Mouse (Mus musculus) embryonic facial prominence, embryonic 14.5 days (tissue): ENCODE data around the gene Slc2a4. TPM values are rescaled to one million over a fixed set of nuclear protein-coding genes. Genes with fewer than 3 reads are reported as not detected.
"Not testable (repeated sequence)": the region's sequence is repeated elsewhere in the genome, so short reads cannot be mapped to it uniquely, and the experiment has no call there.

Experiments
- ATAC-seq: fragments of 200-750 bp; cut with Nextera tagmentation; 2 replicates; pipeline ENCODE4 v1.8.0; 2017; ENCODE audit warnings: low read depth, moderate number of reproducible peaks, moderate TSS enrichment
- DNase-seq: peaks from one replicate; pipeline ENCODE4 v3.0.0-alpha.2; 2015; ENCODE audit warnings: low spot score
- H3K27ac ChIP-seq: fragments of 300-500 bp; sonication (generic); replicated peaks from 2 replicates; pipeline ENCODE4 v1.5.1; 2014; ENCODE audit warnings: low read depth, mild to moderate bottlenecking, low read length, moderate library complexity
- H3K27me3 ChIP-seq: fragments of 300-500 bp; sonication (generic); replicated peaks from 2 replicates; pipeline ENCODE4 v1.6.1; 2014; ENCODE audit warnings: low read length; ENCODE audit not compliant: control insufficient read depth, insufficient read depth
- H3K36me3 ChIP-seq: fragments of 300-500 bp; sonication (generic); 2 replicates; pipeline ENCODE4 v1.6.1; 2014; ENCODE audit warnings: low read length, mixed read lengths; ENCODE audit not compliant: control insufficient read depth, insufficient read depth
- H3K4me1 ChIP-seq: fragments of 300-500 bp; sonication (generic); 2 replicates; pipeline ENCODE4 v1.6.1; 2014; ENCODE audit warnings: antibody characterized with exemption, low read length; ENCODE audit not compliant: control insufficient read depth, insufficient read depth
- H3K4me2 ChIP-seq: fragments of 300-500 bp; sonication (generic); 2 replicates; pipeline ENCODE4 v1.6.1; 2014; ENCODE audit warnings: low read depth, mild to moderate bottlenecking, low read length, moderate library complexity, mixed read lengths
- H3K4me3 ChIP-seq: fragments of 300-500 bp; sonication (generic); 2 replicates; pipeline ENCODE4 v1.5.1; 2014; ENCODE audit warnings: low read depth, mild to moderate bottlenecking, low read length
- H3K9ac ChIP-seq: fragments of 300-500 bp; sonication (generic); 2 replicates; pipeline ENCODE4 v1.6.1; 2014; ENCODE audit warnings: low read depth, mild to moderate bottlenecking, low read length, moderate library complexity, mixed read lengths
- H3K9me3 ChIP-seq: fragments of 300-500 bp; sonication (generic); 2 replicates; pipeline ENCODE4 v1.6.1; 2016; ENCODE audit warnings: low read length; ENCODE audit not compliant: control insufficient read depth
- WGBS: fragments of 180-500 bp; shearing (Covaris S2); extraction: QIAGEN DNeasy Blood & Tissue Kit; methylation state at CpG from one replicate; pipeline ENCODE4 v1.1.7; 2014; 5-methylcytosine and 5-hydroxymethylcytosine counted together
- polyA plus RNA-seq: library from polyadenylated mRNA; unstranded; fragments of >200 nt; fragmentation: Nextera tagmentation; extraction: Ambion mirVana; gene quantifications from 2 replicates; pipeline ENCODE4 v1.2.1, GENCODE M21; 2014

The Slc2a4 gene
- polyA plus RNA-seq, 1 experiment from 2014 or later: 20.8 TPM

DNA sequence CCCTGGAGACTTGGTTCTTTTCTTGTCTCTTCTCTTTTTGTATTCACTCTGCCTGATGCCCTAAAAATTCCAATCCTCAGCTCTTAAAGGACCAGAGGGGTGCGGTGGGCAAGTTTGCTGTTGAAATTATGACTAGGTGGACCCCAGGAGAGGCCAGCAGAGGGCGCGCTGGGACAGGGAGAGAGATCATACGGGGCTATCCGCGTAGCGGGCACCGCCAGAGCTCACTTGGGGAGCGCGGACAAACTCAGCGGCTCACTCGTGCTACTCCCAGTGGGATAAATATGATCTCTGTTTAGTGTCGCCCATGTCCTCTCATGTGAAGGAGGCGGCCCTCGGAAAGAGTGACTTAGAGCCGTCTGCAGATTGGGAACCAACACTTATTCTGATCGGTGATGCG lies 13.8 kb downstream of the Slc2a4 start:
- peak overlapping the region; percentile 52 for H3K4me2 ChIP-seq
- H3K4me1 ChIP-seq: peaks cover 19% of the 10 kb centered on the region
- H3K36me3 ChIP-seq: no peaks in the 10 kb centered on the region
- H3K9me3 ChIP-seq: no peaks in the 10 kb centered on the region
- peak overlapping the region; percentile 14; the same call in 1 of the 2 replicates for H3K4me3 ChIP-seq
- H3K27ac ChIP-seq: no peak overlapping the region
- peak; percentile 72 for ATAC-seq
- H3K9ac ChIP-seq: no peak overlapping the region; the same call in 1 of the 2 replicates
- no peaks in the 10 kb centered on the region; the same call in none of the 2 replicates for H3K27me3 ChIP-seq
- 1% methylated on average over 18 of the region's 18 CpGs for WGBS
- peak; percentile 92 for DNase-seq

DNA sequence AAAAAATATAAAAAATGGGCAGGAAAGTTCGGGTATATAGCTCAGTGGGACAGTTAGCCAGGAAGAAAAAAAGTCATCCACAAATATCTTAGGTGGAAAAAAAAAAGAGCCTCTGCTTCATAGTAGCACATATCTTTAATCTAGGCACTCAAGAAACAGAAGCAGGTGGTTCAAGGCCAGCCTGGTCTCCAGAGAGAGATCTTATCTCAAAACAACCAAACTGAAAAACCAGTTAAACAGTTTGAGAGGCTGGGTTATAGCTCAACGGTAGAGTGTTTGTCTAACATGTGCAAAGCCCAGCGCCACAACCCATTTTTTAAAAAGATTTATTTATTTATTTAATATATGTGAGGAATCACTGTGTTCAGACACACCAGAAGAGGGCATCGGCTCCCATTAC lies 14.9 kb downstream of the Slc2a4 start:
- ATAC-seq (no peak), DNase-seq (no peak)
- Histone ChIP-seq H3K9ac (no peak overlapping the region), H3K4me3 (no peak overlapping the region), H3K27ac (no peak overlapping the region), H3K36me3 (no peaks in the 10 kb centered on the region), H3K4me1 (peaks cover 19% of the 10 kb centered on the region), H3K9me3 (no peaks in the 10 kb centered on the region), H3K4me2 (no peak overlapping the region), H3K27me3 (no peaks in the 10 kb centered on the region; the same call in none of the 2 replicates)
- WGBS: 71% methylated on average over 4 of the region's 4 CpGs

DNA sequence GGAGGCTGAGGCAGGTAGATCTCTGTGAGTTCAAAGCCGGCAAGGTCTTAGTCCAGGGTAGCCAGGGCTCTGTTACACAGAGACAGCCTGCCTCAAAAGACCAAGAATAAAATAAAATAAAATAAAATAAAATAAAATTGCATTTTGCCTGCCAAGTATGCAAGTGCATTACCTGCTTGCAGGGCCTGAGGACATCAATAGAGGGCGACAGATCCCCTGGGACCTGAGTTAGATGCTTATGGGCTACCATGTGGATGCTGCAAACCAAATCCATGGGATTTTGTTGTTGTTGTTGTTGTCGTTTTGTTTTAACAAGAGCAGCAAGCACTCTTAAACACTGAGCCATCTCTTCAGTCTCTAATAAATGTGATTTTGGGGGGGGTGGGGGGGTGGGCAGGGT lies 15.7 kb downstream of the Slc2a4 start:
- Histone ChIP-seq H3K4me1 (peaks cover 15% of the 10 kb centered on the region), H3K36me3 (no peaks in the 10 kb centered on the region), H3K27ac (no peak overlapping the region), H3K4me2 (no peak overlapping the region), H3K9ac (no peak overlapping the region), H3K27me3 (no peaks in the 10 kb centered on the region; the same call in none of the 2 replicates), H3K9me3 (no peaks in the 10 kb centered on the region), H3K4me3 (no peak overlapping the region)
- DNase-seq: no peak
- no peak for ATAC-seq
- 45% methylated on average over 3 of the region's 3 CpGs for WGBS

DNA sequence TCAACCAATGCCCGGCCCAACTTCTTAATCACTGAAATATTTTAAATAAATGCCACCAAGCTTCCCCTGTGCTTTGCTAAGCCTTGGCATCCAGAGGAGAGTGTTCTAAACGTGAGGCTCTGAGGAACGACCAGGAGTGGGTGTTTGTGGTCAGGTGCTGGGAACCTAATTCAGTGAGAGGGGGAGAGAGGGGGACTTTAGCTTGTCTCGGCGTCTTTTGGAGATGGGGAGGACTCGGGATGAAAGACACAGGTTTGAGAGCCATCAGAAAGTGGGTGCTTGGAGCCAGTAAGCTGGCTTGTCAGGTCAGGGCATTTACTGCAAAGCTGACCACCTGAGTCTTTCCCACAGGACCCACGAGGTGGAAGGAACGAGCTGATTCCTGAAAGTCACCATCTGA lies 16.2 kb downstream of the Slc2a4 start:
- H3K27ac ChIP-seq: no peak overlapping the region
- H3K4me3 ChIP-seq: no peak overlapping the region
- H3K9ac ChIP-seq: no peak overlapping the region; the same call in 1 of the 2 replicates
- DNase-seq: no peak
- no peaks in the 10 kb centered on the region; the same call in 1 of the 2 replicates for H3K27me3 ChIP-seq
- H3K4me1 ChIP-seq: peaks cover 10% of the 10 kb centered on the region
- H3K9me3 ChIP-seq: no peaks in the 10 kb centered on the region
- no peak for ATAC-seq
- H3K4me2 ChIP-seq: no peak overlapping the region
- 71% methylated on average over 8 of the region's 8 CpGs for WGBS
- H3K36me3 ChIP-seq: no peaks in the 10 kb centered on the region

DNA sequence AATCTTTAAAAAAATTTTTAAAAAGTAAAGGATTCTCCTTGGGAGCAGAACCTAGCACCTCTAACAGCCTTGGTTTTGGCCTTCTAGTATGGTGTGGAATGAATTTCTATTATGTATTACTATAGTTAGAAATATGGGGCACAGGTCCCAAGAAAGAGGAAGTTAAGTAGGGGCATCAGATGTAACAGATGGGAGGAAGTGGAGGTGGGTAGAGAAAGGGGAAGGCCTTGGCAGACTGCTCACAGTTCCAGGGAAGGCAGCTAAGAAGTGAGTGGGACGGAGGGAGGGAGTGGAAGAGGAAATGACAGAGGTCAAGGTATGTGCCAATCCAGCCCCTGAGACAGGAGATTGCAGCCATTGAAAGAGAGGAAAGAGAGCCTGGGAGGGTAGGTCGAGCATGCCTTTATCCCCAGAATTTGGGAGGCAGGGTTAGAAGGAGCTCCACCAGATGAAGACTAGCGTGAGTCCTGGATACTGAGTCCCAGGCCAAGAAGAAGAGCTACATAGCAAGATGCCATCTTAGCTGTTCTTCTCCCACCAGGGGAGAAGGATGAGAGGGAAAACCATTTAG lies 16.9 kb downstream of the Slc2a4 start:
- Histone ChIP-seq H3K4me1 (peaks cover 3% of the 10 kb centered on the region; the same call in 1 of the 2 replicates), H3K27me3 (no peaks in the 10 kb centered on the region), H3K4me3 (no peak overlapping the region), H3K27ac (no peak overlapping the region), H3K9ac (no peak overlapping the region), H3K4me2 (no peak overlapping the region), H3K36me3 (no peaks in the 10 kb centered on the region), H3K9me3 (no peaks in the 10 kb centered on the region)
- 58% methylated on average over 3 of the region's 3 CpGs for WGBS
- no peak for ATAC-seq
- DNase-seq: no peak

DNA sequence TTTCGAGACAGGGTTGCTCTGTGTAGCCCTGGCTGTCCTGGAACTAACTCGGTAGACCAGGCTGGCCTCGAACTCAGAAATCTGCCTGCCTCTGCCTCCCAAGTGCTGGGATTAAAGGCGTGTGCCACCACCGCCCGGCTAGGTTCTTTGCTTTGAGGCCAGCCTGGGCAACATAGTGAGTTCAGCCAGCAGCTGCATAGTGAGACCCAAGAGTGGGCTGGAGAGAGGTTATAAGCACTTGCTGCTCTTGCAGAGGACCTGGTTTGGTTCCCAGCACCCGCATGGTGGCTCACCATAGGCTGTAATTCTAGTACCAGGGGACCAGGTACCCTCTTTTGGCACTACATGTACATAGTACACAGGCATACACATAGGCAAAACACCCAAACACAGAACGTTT lies 17.8 kb downstream of the Slc2a4 start:
- not testable (repeated sequence) for DNase-seq, H3K9me3 ChIP-seq, H3K27me3 ChIP-seq, H3K4me1 ChIP-seq, H3K36me3 ChIP-seq, H3K4me2 ChIP-seq, ATAC-seq, H3K4me3 ChIP-seq, H3K9ac ChIP-seq, H3K27ac ChIP-seq
- 84% methylated on average over 8 of the region's 8 CpGs for WGBS

DNA sequence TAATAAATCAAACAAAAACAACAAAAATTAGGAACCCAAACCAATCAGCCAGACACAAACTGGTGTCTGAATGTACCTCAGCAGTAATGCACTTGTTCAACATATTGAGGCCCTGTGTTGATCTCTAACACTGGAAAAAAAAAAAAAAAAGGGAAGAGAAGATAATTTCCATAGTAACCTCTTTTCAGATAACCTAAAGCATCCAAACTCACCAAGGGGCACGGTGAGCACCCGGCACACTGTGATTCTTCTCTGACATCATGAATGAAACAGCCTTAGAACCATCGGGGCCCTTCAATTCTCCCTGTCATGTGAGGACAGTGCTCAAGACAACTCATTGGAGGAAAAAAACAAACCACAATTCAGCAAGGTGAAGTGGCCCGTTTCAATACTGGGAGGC lies 18.3 kb downstream of the Slc2a4 start:
- no peaks in the 10 kb centered on the region for H3K4me1 ChIP-seq
- H3K9me3 ChIP-seq: no peaks in the 10 kb centered on the region
- H3K27me3 ChIP-seq: no peaks in the 10 kb centered on the region
- H3K4me2 ChIP-seq: no peak overlapping the region
- H3K36me3 ChIP-seq: no peaks in the 10 kb centered on the region
- 74% methylated on average over 4 of the region's 4 CpGs for WGBS
- ATAC-seq (no peak), DNase-seq (no peak)
- H3K27ac ChIP-seq: no peak overlapping the region
- H3K9ac ChIP-seq: no peak overlapping the region
- H3K4me3 ChIP-seq: no peak overlapping the region

DNA sequence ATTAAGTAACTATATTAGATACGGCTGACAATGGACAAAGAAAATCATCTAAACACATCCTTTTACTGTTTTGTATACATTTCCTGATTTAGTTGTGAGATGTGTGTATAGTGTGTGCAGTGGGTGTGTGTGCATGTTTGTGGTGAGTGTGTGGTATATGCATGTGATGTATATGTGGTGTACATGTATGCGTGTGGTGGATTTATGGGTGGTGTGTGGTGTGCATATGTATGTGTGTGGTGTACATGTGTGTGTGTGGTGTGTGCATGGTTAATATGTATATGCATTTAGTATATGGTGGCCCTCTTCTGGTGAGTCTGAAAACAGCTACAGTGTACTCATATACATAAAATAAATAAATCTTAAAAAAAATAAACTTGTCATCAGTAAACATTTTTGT lies 20.5 kb downstream of the Slc2a4 start:
- 94% methylated on average over 2 of the region's 2 CpGs for WGBS
- Histone ChIP-seq H3K9me3 (no peaks in the 10 kb centered on the region), H3K4me3 (no peak overlapping the region), H3K27me3 (no peaks in the 10 kb centered on the region), H3K9ac (no peak overlapping the region), H3K4me2 (no peak overlapping the region), H3K4me1 (peaks cover 3% of the 10 kb centered on the region; the same call in 1 of the 2 replicates), H3K36me3 (no peaks in the 10 kb centered on the region), H3K27ac (no peak overlapping the region)
- no peak for DNase-seq
- ATAC-seq: no peak

DNA sequence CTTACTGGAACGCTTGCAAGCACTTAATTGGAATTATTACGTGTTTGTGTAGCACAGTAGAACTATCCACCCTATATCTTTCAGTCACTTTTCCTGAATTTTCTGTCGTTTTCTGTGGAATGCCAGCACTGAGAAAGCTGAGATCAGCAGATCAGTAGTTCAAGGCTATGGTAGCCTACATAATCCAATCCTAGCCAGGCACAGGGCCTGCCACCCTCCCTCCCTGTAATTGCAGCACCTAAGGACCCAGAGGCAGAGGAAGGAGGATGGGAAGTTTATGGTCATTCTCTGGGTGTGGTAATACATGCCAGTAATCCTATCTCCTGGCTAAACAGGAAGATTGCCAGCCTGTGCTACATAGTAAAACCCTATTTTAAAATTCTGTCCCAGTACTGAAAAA lies 25.2 kb downstream of the Slc2a4 start:
- ATAC-seq: no peak
- 62% methylated on average over 3 of the region's 3 CpGs for WGBS

More for the DNA sequence above, 25.2 kb downstream of the Slc2a4 start:
- H3K27ac ChIP-seq: peak overlapping the region; percentile 98
- no peak overlapping the region for H3K9ac ChIP-seq
- no peak overlapping the region for H3K4me3 ChIP-seq
- no peaks in the 10 kb centered on the region for H3K27me3 ChIP-seq
- H3K4me2 ChIP-seq: no peak overlapping the region
- no peak for DNase-seq
- H3K36me3 ChIP-seq: peaks cover 17% of the 10 kb centered on the region
- H3K4me1 ChIP-seq: peaks cover 13% of the 10 kb centered on the region
- H3K9me3 ChIP-seq: no peaks in the 10 kb centered on the region
